Mouse (Mus musculus) kidney, embryonic 14.5 days (tissue): ENCODE data around the gene Adra2b. TPM values are rescaled to one million over a fixed set of nuclear protein-coding genes. Genes with fewer than 3 reads are reported as not detected.

ENCODE experiments used
- ATAC-seq: fragments of 200-750 bp; cut with Nextera tagmentation; 2 replicates; pipeline ENCODE4 v1.8.0; 2017; ENCODE audit warnings: moderate number of reproducible peaks, mild to moderate bottlenecking, moderate TSS enrichment, moderate library complexity; ENCODE audit not compliant: low FRiP score, low TSS enrichment
- H3K27ac ChIP-seq: fragments of 300-500 bp; sonication (generic); 2 replicates; pipeline ENCODE4 v1.5.1; 2014; ENCODE audit warnings: low read depth, mild to moderate bottlenecking, low read length, moderate library complexity, mixed read lengths
- H3K27me3 ChIP-seq: fragments of 300-500 bp; sonication (generic); 2 replicates; pipeline ENCODE4 v1.6.1; 2014; ENCODE audit warnings: mild to moderate bottlenecking, low read length; ENCODE audit not compliant: control insufficient read depth, insufficient read depth
- H3K36me3 ChIP-seq: fragments of 300-500 bp; sonication (generic); 2 replicates; pipeline ENCODE4 v1.6.1; 2014; ENCODE audit warnings: low read length, mixed read lengths; ENCODE audit not compliant: control insufficient read depth, insufficient read depth
- H3K4me1 ChIP-seq: fragments of 300-500 bp; sonication (generic); 2 replicates; pipeline ENCODE4 v1.6.1; 2014; ENCODE audit warnings: low read length, mixed read lengths; ENCODE audit not compliant: control insufficient read depth, insufficient read depth
- H3K4me2 ChIP-seq: fragments of 300-500 bp; sonication (generic); replicated peaks from 2 replicates; pipeline ENCODE4 v1.6.1; 2014; ENCODE audit warnings: low read depth, mild to moderate bottlenecking, low read length
- H3K4me3 ChIP-seq: fragments of 300-500 bp; sonication (generic); 2 replicates; pipeline ENCODE4 v1.5.1; 2014; ENCODE audit warnings: mild to moderate bottlenecking, low read length
- H3K9ac ChIP-seq: fragments of 300-500 bp; sonication (generic); 2 replicates; pipeline ENCODE4 v1.6.1; 2014; ENCODE audit warnings: low read depth, mild to moderate bottlenecking, low read length, moderate library complexity
- H3K9me3 ChIP-seq: fragments of 300-500 bp; sonication (generic); 2 replicates; pipeline ENCODE4 v1.6.1; 2016; ENCODE audit warnings: low read length; ENCODE audit not compliant: control insufficient read depth
- WGBS: fragments of 180-500 bp; shearing (Covaris S2); extraction: QIAGEN DNeasy Blood & Tissue Kit; methylation state at CpG from one replicate; pipeline ENCODE4 v1.1.7; 2014; 5-methylcytosine and 5-hydroxymethylcytosine counted together
- polyA plus RNA-seq: library from polyadenylated mRNA; unstranded; fragments of >200 nt; fragmentation: Nextera tagmentation; extraction: Ambion mirVana; gene quantifications from 2 replicates; pipeline ENCODE4 v1.2.1, GENCODE M21; 2014

Gene Adra2b
- polyA plus RNA-seq, 1 experiment from 2014 or later = 1.8 TPM

- no peak overlapping the region for H3K9ac ChIP-seq
- no peak overlapping the region for H3K27ac ChIP-seq
- no peaks in the 10 kb centered on the region; the same call in 1 of the 2 replicates for H3K4me1 ChIP-seq
- H3K36me3 ChIP-seq = no peaks in the 10 kb centered on the region
- no peak overlapping the region for H3K4me3 ChIP-seq
- H3K27me3 ChIP-seq = no peaks in the 10 kb centered on the region
- no peak for ATAC-seq
- no peak overlapping the region for H3K4me2 ChIP-seq
- no peaks in the 10 kb centered on the region for H3K9me3 ChIP-seq
- 33% methylated on average over 7 of the region's 7 CpGs for WGBS
These were observed 38.6 kb upstream of the Adra2b start for GRCm38 (mm10) chr2:127324456-127324855.

- Histone ChIP-seq H3K27me3 (no peaks in the 10 kb centered on the region), H3K9me3 (no peaks in the 10 kb centered on the region), H3K27ac (no peak overlapping the region), H3K4me1 (no peaks in the 10 kb centered on the region; the same call in 1 of the 2 replicates), H3K4me2 (no peak overlapping the region), H3K9ac (no peak overlapping the region), H3K36me3 (no peaks in the 10 kb centered on the region), H3K4me3 (no peak overlapping the region)
- 71% methylated on average over 12 of the region's 12 CpGs for WGBS
- peak; percentile 39; the same call in 1 of the 2 replicates for ATAC-seq
These were observed 34.7 kb upstream of the Adra2b start for GRCm38 (mm10) chr2:127328090-127328851.

GRCm38 (mm10) chr2:127332807-127333570 is 30.0 kb upstream of the Adra2b start:
- Histone ChIP-seq H3K27ac (no peak overlapping the region), H3K36me3 (no peaks in the 10 kb centered on the region), H3K9me3 (no peaks in the 10 kb centered on the region), H3K4me3 (no peak overlapping the region), H3K4me2 (no peak overlapping the region), H3K9ac (no peak overlapping the region), H3K27me3 (no peaks in the 10 kb centered on the region; the same call in 1 of the 2 replicates), H3K4me1 (peaks cover 24% of the 10 kb centered on the region)
- no peak for ATAC-seq
- WGBS = 77% methylated on average over 14 of the region's 14 CpGs

GRCm38 (mm10) chr2:127333945-127334603 is 28.9 kb upstream of the Adra2b start:
- Histone ChIP-seq H3K9ac (no peak overlapping the region), H3K27ac (no peak overlapping the region), H3K4me3 (no peak overlapping the region), H3K27me3 (no peaks in the 10 kb centered on the region; the same call in 1 of the 2 replicates), H3K36me3 (no peaks in the 10 kb centered on the region), H3K4me1 (peaks cover 28% of the 10 kb centered on the region), H3K4me2 (no peak overlapping the region), H3K9me3 (no peaks in the 10 kb centered on the region)
- no peak for ATAC-seq
- 69% methylated on average over 5 of the region's 5 CpGs for WGBS

GRCm38 (mm10) chr2:127335078-127335541 is 27.9 kb upstream of the Adra2b start:
- 0 out of 2 replicates have a peak, but pooled peaks have one; percentile 0 for ATAC-seq
- 34% methylated on average over 11 of the region's 11 CpGs for WGBS
- Histone ChIP-seq H3K4me3 (no peak overlapping the region), H3K9ac (peak overlapping the region; percentile 31; the same call in 1 of the 2 replicates), H3K4me1 (peaks cover 28% of the 10 kb centered on the region; the same call in 1 of the 2 replicates), H3K27ac (peak overlapping the region; percentile 63), H3K9me3 (no peaks in the 10 kb centered on the region), H3K36me3 (no peaks in the 10 kb centered on the region), H3K27me3 (no peaks in the 10 kb centered on the region; the same call in none of the 2 replicates), H3K4me2 (peak overlapping the region; percentile 91)

- ATAC-seq = peak; percentile 89
- H3K27ac ChIP-seq = peak within 1 kb of the TSS; percentile 63
- peak within 1 kb of the TSS; percentile 91 for H3K4me2 ChIP-seq
- H3K9me3 ChIP-seq = no peaks in the 10 kb centered on the region
- H3K9ac ChIP-seq = peak within 1 kb of the TSS; percentile 72
- H3K27me3 ChIP-seq = no peaks in the 10 kb centered on the region; the same call in none of the 2 replicates
- WGBS = under 1% methylated on average over 75 of the region's 76 CpGs
- no peaks in the 10 kb centered on the region for H3K36me3 ChIP-seq
- H3K4me1 ChIP-seq = peaks cover 28% of the 10 kb centered on the region; the same call in 1 of the 2 replicates
- H3K4me3 ChIP-seq = peak within 1 kb of the TSS; percentile 62
These were observed 27.1 kb upstream of the Adra2b start, which contains the start of gene Dusp2 for GRCm38 (mm10) chr2:127335767-127336496. Gene Dusp2, plus strand, starts transcription at chr2:127336159.

- peak overlapping the region; percentile 48; the same call in 1 of the 2 replicates for H3K27ac ChIP-seq
- 1% methylated on average over 29 of the region's 33 CpGs for WGBS
- no peaks in the 10 kb centered on the region for H3K9me3 ChIP-seq
- H3K36me3 ChIP-seq = no peaks in the 10 kb centered on the region
- H3K4me3 ChIP-seq = peak overlapping the region; percentile 62
- no peaks in the 10 kb centered on the region; the same call in none of the 2 replicates for H3K27me3 ChIP-seq
- ATAC-seq = peak; percentile 63
- peaks cover 28% of the 10 kb centered on the region; the same call in 1 of the 2 replicates for H3K4me1 ChIP-seq
- peak overlapping the region; percentile 91 for H3K4me2 ChIP-seq
- peak overlapping the region; percentile 72 for H3K9ac ChIP-seq
These were observed 26.5 kb upstream of the Adra2b start for GRCm38 (mm10) chr2:127336497-127336832.

- 31% methylated on average over 5 of the region's 5 CpGs for WGBS
- peaks cover 28% of the 10 kb centered on the region; the same call in 1 of the 2 replicates for H3K4me1 ChIP-seq
- H3K9ac ChIP-seq = peak overlapping the region; percentile 72
- ATAC-seq = no peak
- peak overlapping the region; percentile 91 for H3K4me2 ChIP-seq
- H3K4me3 ChIP-seq = peak overlapping the region; percentile 62
- H3K27me3 ChIP-seq = no peaks in the 10 kb centered on the region; the same call in none of the 2 replicates
- H3K27ac ChIP-seq = no peak overlapping the region
- no peaks in the 10 kb centered on the region for H3K9me3 ChIP-seq
- no peaks in the 10 kb centered on the region for H3K36me3 ChIP-seq
These were observed 26.1 kb upstream of the Adra2b start for GRCm38 (mm10) chr2:127336885-127337284.
